Mouse (Mus musculus) liver, embryonic 12.5 days (tissue): ENCODE data around the gene Cavin4. TPM values are rescaled to one million over a fixed set of nuclear protein-coding genes. Genes with fewer than 3 reads are reported as not detected.

Experiments used
- ATAC-seq: fragments of 200-750 bp; cut with Nextera tagmentation; 2 replicates; pipeline ENCODE4 v1.8.0; 2017; ENCODE audit warnings: moderate number of reproducible peaks, mild to moderate bottlenecking, moderate library complexity
- H3K27ac ChIP-seq: fragments of 300-500 bp; sonication (generic); 2 replicates; pipeline ENCODE4 v1.5.1; 2016; ENCODE audit warnings: mild to moderate bottlenecking
- H3K27me3 ChIP-seq: fragments of 300-500 bp; sonication (generic); replicated peaks from 2 replicates; pipeline ENCODE4 v1.6.1; 2016; ENCODE audit warnings: mild to moderate bottlenecking, moderate library complexity
- H3K36me3 ChIP-seq: fragments of 300-500 bp; sonication (generic); 2 replicates; pipeline ENCODE4 v1.6.1; 2016; ENCODE audit warnings: mild to moderate bottlenecking, moderate library complexity
- H3K4me1 ChIP-seq: fragments of 300-500 bp; sonication (generic); 2 replicates; pipeline ENCODE4 v1.6.1; 2016
- H3K4me2 ChIP-seq: fragments of 300-500 bp; sonication (generic); 2 replicates; pipeline ENCODE4 v1.6.1; 2016; ENCODE audit warnings: mild to moderate bottlenecking, moderate library complexity
- H3K4me3 ChIP-seq: fragments of 300-500 bp; sonication (generic); 2 replicates; pipeline ENCODE4 v1.5.1; 2016; ENCODE audit warnings: mild to moderate bottlenecking, moderate library complexity
- H3K9ac ChIP-seq: fragments of 300-500 bp; sonication (generic); 2 replicates; pipeline ENCODE4 v1.6.1; 2016; ENCODE audit warnings: mild to moderate bottlenecking, moderate library complexity
- H3K9me3 ChIP-seq: fragments of 300-500 bp; sonication (generic); replicated peaks from 2 replicates; pipeline ENCODE4 v1.6.1; 2016; ENCODE audit warnings: mild to moderate bottlenecking, moderate library complexity
- WGBS: fragments of 180-500 bp; shearing (Covaris S2); methylation state at CpG from one replicate; pipeline ENCODE4 v1.1.7; 2016; ENCODE audit not compliant: insufficient replicate concordance; 5-methylcytosine and 5-hydroxymethylcytosine counted together
- polyA plus RNA-seq: library from polyadenylated mRNA; unstranded; fragments of >200 nt; fragmentation: Nextera tagmentation; extraction: Ambion mirVana; gene quantifications from 2 replicates; pipeline ENCODE4 v1.2.1, GENCODE M21; 2016

The Cavin4 gene
- polyA plus RNA-seq, result 0.06 and 0.15 TPM in 2 replicates

DNA sequence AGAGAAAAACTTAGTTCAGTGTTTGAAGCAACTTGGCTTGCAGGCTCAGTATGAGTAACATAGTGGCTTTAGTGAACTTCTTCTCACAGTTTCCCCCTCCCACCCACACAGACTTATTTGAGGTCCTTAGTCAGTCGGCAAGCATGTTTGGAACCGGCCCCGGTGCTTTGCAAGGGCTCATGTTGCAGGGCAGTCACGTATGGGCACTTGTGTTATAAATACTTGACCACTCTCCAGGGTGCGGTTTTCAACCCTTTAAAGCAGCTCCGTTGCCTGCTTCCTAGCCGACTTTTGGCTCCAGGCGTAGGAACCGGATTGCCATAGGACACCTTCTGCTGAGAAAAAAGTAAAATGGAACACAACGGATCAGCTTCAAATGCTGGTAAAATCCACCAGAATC is at the start of gene Cavin4:
Gene Cavin4, plus strand, starts transcription at position 244 of the 400 bp plus-strand sequence.
- H3K4me1 ChIP-seq, result no peaks in the 10 kb centered on the region
- H3K27ac ChIP-seq, result no peak within 1 kb of the TSS
- no peaks in the 10 kb centered on the region for H3K9me3 ChIP-seq
- ATAC-seq, result no peak
- no peak within 1 kb of the TSS for H3K9ac ChIP-seq
- WGBS, result 85% methylated on average over 10 of the region's 10 CpGs
- no peaks in the 10 kb centered on the region for H3K36me3 ChIP-seq
- no peak within 1 kb of the TSS for H3K4me2 ChIP-seq
- H3K4me3 ChIP-seq, result no peak within 1 kb of the TSS
- no peaks in the 10 kb centered on the region for H3K27me3 ChIP-seq

- Histone ChIP-seq H3K27me3 (no peaks in the 10 kb centered on the region), H3K4me1 (no peaks in the 10 kb centered on the region), H3K27ac (no peak overlapping the region), H3K4me2 (no peak overlapping the region), H3K36me3 (no peaks in the 10 kb centered on the region; the same call in 1 of the 2 replicates), H3K4me3 (no peak overlapping the region), H3K9ac (no peak overlapping the region), H3K9me3 (no peaks in the 10 kb centered on the region)
- WGBS, result 78% methylated on average over 4 of the region's 4 CpGs
- ATAC-seq, result no peak
These were observed 47.8 kb upstream of the Cavin4 start for GRCm38 (mm10) chr4:48615483-48615882.

GRCm38 (mm10) chr4:48617201-48617600 is 46.1 kb upstream of the Cavin4 start:
- H3K4me1 ChIP-seq, result no peaks in the 10 kb centered on the region
- H3K4me2 ChIP-seq, result no peak overlapping the region
- H3K4me3 ChIP-seq, result no peak overlapping the region
- no peak for ATAC-seq
- H3K9me3 ChIP-seq, result no peaks in the 10 kb centered on the region
- no peak overlapping the region for H3K9ac ChIP-seq
- 89% methylated on average over 15 of the region's 15 CpGs for WGBS
- H3K27me3 ChIP-seq, result no peaks in the 10 kb centered on the region
- H3K36me3 ChIP-seq, result no peaks in the 10 kb centered on the region; the same call in 1 of the 2 replicates
- no peak overlapping the region for H3K27ac ChIP-seq

- Histone ChIP-seq H3K27ac (no peak overlapping the region), H3K4me3 (no peak overlapping the region), H3K4me2 (no peak overlapping the region), H3K4me1 (no peaks in the 10 kb centered on the region), H3K9ac (no peak overlapping the region), H3K9me3 (no peaks in the 10 kb centered on the region), H3K27me3 (no peaks in the 10 kb centered on the region), H3K36me3 (no peaks in the 10 kb centered on the region; the same call in 1 of the 2 replicates)
- 74% methylated on average over 6 of the region's 6 CpGs for WGBS
- no peak for ATAC-seq
These were observed 43.2 kb upstream of the Cavin4 start for GRCm38 (mm10) chr4:48620121-48620520.

GRCm38 (mm10) chr4:48622246-48622645 is 41.1 kb upstream of the Cavin4 start:
- no peak overlapping the region for H3K4me2 ChIP-seq
- H3K9ac ChIP-seq, result no peak overlapping the region
- no peak for ATAC-seq
- no peak overlapping the region for H3K27ac ChIP-seq
- no peaks in the 10 kb centered on the region for H3K4me1 ChIP-seq
- no peaks in the 10 kb centered on the region for H3K27me3 ChIP-seq
- WGBS, result 80% methylated on average over 6 of the region's 6 CpGs
- H3K9me3 ChIP-seq, result no peaks in the 10 kb centered on the region
- no peak overlapping the region for H3K4me3 ChIP-seq
- H3K36me3 ChIP-seq, result no peaks in the 10 kb centered on the region; the same call in 1 of the 2 replicates

DNA sequence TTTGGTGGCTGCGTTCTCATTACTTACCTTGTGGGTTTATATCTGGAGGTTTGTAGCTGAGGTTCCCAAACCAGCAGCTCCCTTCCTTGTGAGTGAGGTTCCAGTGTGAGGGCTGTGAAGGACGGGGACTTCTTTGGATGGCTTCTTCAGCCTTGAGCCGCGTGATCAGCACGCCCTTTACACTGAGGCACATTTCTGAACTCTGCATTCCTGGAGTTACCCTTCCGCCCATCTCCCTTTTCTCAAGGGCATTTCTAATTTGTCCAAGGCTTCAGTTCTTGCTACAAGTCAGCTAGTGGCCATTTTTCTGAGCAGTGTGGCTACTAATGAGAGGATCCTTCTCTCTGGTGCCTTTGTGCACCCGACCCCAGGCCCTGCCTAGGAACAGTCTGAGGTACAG is 40.4 kb upstream of the Cavin4 start:
- H3K27me3 ChIP-seq, result no peaks in the 10 kb centered on the region
- WGBS, result 85% methylated on average over 7 of the region's 7 CpGs
- no peaks in the 10 kb centered on the region; the same call in 1 of the 2 replicates for H3K36me3 ChIP-seq

GRCm38 (mm10) chr4:48624961-48625360 is 38.4 kb upstream of the Cavin4 start:
- no peaks in the 10 kb centered on the region for H3K4me1 ChIP-seq
- H3K27me3 ChIP-seq, result no peaks in the 10 kb centered on the region
- 70% methylated on average over 6 of the region's 6 CpGs for WGBS
- H3K27ac ChIP-seq, result no peak overlapping the region
- H3K4me3 ChIP-seq, result no peak overlapping the region
- no peak overlapping the region for H3K4me2 ChIP-seq
- no peaks in the 10 kb centered on the region; the same call in 1 of the 2 replicates for H3K36me3 ChIP-seq
- ATAC-seq, result no peak
- no peak overlapping the region for H3K9ac ChIP-seq
- H3K9me3 ChIP-seq, result no peaks in the 10 kb centered on the region

More for the DNA sequence above, 40.4 kb upstream of the Cavin4 start:
- no peak overlapping the region for H3K4me2 ChIP-seq
- H3K9me3 ChIP-seq, result no peaks in the 10 kb centered on the region
- no peak overlapping the region for H3K9ac ChIP-seq
- no peak overlapping the region for H3K27ac ChIP-seq
- ATAC-seq, result no peak
- H3K4me3 ChIP-seq, result no peak overlapping the region
- no peaks in the 10 kb centered on the region for H3K4me1 ChIP-seq

DNA sequence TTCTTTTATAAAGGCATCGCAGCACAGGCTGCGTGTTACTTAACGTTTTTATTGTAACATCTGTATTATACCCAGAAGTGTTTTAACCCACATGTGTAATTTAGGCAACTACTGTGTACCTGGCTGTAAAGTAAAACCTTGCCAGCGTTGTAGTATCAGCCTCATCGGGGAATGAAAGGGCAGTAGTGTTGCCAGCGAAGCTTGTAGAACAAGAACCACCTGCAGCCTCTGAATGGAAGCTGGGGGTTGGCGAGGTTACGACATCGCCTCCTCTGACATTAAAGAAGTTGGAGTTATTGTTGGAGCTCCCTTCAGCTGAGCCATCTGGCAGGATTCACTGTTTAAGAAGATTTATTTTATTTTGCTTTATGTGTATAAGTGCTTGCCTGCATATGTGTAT is 37.5 kb upstream of the Cavin4 start:
- no peaks in the 10 kb centered on the region for H3K4me1 ChIP-seq
- no peaks in the 10 kb centered on the region; the same call in 1 of the 2 replicates for H3K36me3 ChIP-seq
- no peak for ATAC-seq
- no peak overlapping the region for H3K4me2 ChIP-seq
- H3K27ac ChIP-seq, result no peak overlapping the region
- H3K9ac ChIP-seq, result no peak overlapping the region
- H3K27me3 ChIP-seq, result no peaks in the 10 kb centered on the region
- H3K4me3 ChIP-seq, result no peak overlapping the region
- WGBS, result 84% methylated on average over 9 of the region's 9 CpGs
- H3K9me3 ChIP-seq, result no peaks in the 10 kb centered on the region

DNA sequence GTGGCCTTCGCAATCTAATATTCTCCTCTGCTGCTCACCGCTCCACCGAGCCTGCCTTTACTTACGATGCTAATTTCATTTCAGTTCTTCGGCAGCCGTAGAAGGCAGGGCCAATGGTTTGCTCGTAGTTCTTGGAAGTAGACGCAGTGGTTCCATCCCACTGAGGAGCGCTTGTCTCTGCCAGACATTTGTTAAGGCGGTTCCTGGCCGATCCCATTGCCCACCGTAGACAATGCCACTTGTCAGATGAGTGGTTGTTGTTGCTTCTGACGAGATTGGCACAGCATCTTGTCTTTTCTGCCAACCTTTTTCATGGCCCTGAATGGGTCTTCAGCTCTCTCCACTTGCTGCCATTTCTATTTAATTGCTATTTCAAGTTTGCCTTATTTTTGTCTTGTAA is 33.9 kb upstream of the Cavin4 start:
- no peaks in the 10 kb centered on the region; the same call in 1 of the 2 replicates for H3K36me3 ChIP-seq
- ATAC-seq, result no peak
- WGBS, result 88% methylated on average over 13 of the region's 13 CpGs

GRCm38 (mm10) chr4:48633529-48633928 is 29.8 kb upstream of the Cavin4 start:
- H3K27ac ChIP-seq, result no peak overlapping the region

More for the DNA sequence above, 33.9 kb upstream of the Cavin4 start:
- H3K27me3 ChIP-seq, result no peaks in the 10 kb centered on the region
- H3K4me3 ChIP-seq, result no peak overlapping the region
- H3K4me2 ChIP-seq, result no peak overlapping the region
- no peak overlapping the region for H3K27ac ChIP-seq
- H3K9ac ChIP-seq, result no peak overlapping the region
- H3K4me1 ChIP-seq, result no peaks in the 10 kb centered on the region
- H3K9me3 ChIP-seq, result no peaks in the 10 kb centered on the region

DNA sequence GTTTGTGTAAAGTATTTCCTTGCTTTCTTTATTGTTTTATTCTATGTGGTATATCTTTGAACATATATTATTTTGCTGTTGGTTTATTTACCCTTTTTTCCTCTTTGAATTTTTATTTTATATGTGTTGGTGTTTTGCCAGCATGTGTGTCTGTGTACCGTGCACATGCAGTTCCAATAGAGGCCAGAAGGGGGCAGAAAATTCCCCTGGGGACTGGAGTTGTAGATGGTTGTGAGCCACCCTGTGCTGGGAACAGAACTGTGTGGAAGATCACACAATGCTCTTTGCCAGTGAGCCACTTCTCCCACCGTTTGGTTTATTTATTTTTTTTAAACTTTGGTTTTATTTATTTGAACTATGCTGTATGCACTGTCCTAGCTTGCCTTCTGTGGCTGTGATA is 29.3 kb upstream of the Cavin4 start:
- WGBS, result 69% methylated on average over 2 of the region's 2 CpGs
- no peak overlapping the region for H3K27ac ChIP-seq
- no peak overlapping the region for H3K4me2 ChIP-seq
- no peak overlapping the region for H3K9ac ChIP-seq
- ATAC-seq, result no peak
- no peak overlapping the region for H3K4me3 ChIP-seq
- H3K4me1 ChIP-seq, result no peaks in the 10 kb centered on the region
- H3K9me3 ChIP-seq, result no peaks in the 10 kb centered on the region
- H3K27me3 ChIP-seq, result no peaks in the 10 kb centered on the region
- H3K36me3 ChIP-seq, result no peaks in the 10 kb centered on the region; the same call in 1 of the 2 replicates

More at GRCm38 (mm10) chr4:48633529-48633928, 29.8 kb upstream of the Cavin4 start:
- WGBS, result 66% methylated on average over 6 of the region's 6 CpGs
- H3K4me1 ChIP-seq, result no peaks in the 10 kb centered on the region
- no peaks in the 10 kb centered on the region; the same call in 1 of the 2 replicates for H3K36me3 ChIP-seq
- no peak for ATAC-seq
- H3K4me2 ChIP-seq, result no peak overlapping the region
- H3K4me3 ChIP-seq, result no peak overlapping the region
- H3K27me3 ChIP-seq, result no peaks in the 10 kb centered on the region
- H3K9me3 ChIP-seq, result no peaks in the 10 kb centered on the region
- H3K9ac ChIP-seq, result no peak overlapping the region

GRCm38 (mm10) chr4:48636831-48637230 is 26.5 kb upstream of the Cavin4 start:
- no peak for ATAC-seq
- WGBS, result 83% methylated on average over 13 of the region's 13 CpGs
- Histone ChIP-seq H3K27ac (no peak overlapping the region), H3K36me3 (no peaks in the 10 kb centered on the region), H3K4me2 (no peak overlapping the region), H3K4me3 (no peak overlapping the region), H3K9ac (no peak overlapping the region), H3K27me3 (no peaks in the 10 kb centered on the region), H3K4me1 (no peaks in the 10 kb centered on the region), H3K9me3 (no peaks in the 10 kb centered on the region)

- no peak for ATAC-seq
- 75% methylated on average over 10 of the region's 10 CpGs for WGBS
- no peaks in the 10 kb centered on the region for H3K36me3 ChIP-seq
- H3K27me3 ChIP-seq, result no peaks in the 10 kb centered on the region
- H3K4me3 ChIP-seq, result no peak overlapping the region
- H3K4me1 ChIP-seq, result no peaks in the 10 kb centered on the region
- H3K9me3 ChIP-seq, result no peaks in the 10 kb centered on the region
- no peak overlapping the region for H3K27ac ChIP-seq
- no peak overlapping the region for H3K9ac ChIP-seq
- H3K4me2 ChIP-seq, result no peak overlapping the region
These were observed 25.2 kb upstream of the Cavin4 start for GRCm38 (mm10) chr4:48638132-48638531.
